Mouse (Mus musculus): Measurements from ENCODE around the gene Kdf1. TPM values are rescaled to one million over a fixed set of nuclear protein-coding genes. Genes with fewer than 3 reads are reported as not detected.

The Kdf1 gene
- polyA plus RNA-seq, 1 experiment from 2014 or later, result 3.8 TPM

- Histone ChIP-seq H3K9me3 (ENCODE audit: control insufficient read depth, low read length) (no peaks in the 10 kb centered on the region), H3K36me3 (ENCODE audit: control insufficient read depth, insufficient read depth, low read length) (no peaks in the 10 kb centered on the region), H3K9ac (ENCODE audit: low read length) (no peak overlapping the region), H3K4me3 (ENCODE audit: low read depth, low read length) (no peak overlapping the region), H3K4me1 (ENCODE audit: control insufficient read depth, insufficient read depth, low read length) (peaks cover 5% of the 10 kb centered on the region; the same call in 1 of the 2 replicates), H3K27ac (replicated peaks; ENCODE audit: low read depth, low read length) (no peak overlapping the region), H3K4me2 (ENCODE audit: low read depth, severe bottlenecking) (no peak overlapping the region), H3K27me3 (ENCODE audit: control insufficient read depth, insufficient read depth, low read length) (peaks cover 20% of the 10 kb centered on the region)
- no peak for DNase-seq (ENCODE audit: low spot score)
- 83% methylated on average over 3 of the region's 3 CpGs for WGBS
- no peak for ATAC-seq (ENCODE audit: insufficient number of reproducible peaks, low FRiP score, low TSS enrichment, low read depth)
Observed at GRCm38 (mm10) chr4:133482479-133482878, 36.3 kb upstream of the Kdf1 start.

- H3K27me3 ChIP-seq (ENCODE audit: control insufficient read depth, insufficient read depth, low read length), result peaks cover 20% of the 10 kb centered on the region
- H3K4me2 ChIP-seq (ENCODE audit: low read depth, severe bottlenecking), result peak overlapping the region; percentile 26; the same call in 1 of the 2 replicates
- peak; percentile 55 for DNase-seq (ENCODE audit: low spot score)
- 12% methylated on average over 22 of the region's 22 CpGs for WGBS
- H3K9ac ChIP-seq (ENCODE audit: low read length), result 0 out of 2 replicates have a peak overlapping the region, but pooled peaks have one; percentile 9
- no peak overlapping the region; the same call in 1 of the 2 replicates for H3K4me3 ChIP-seq (ENCODE audit: low read depth, low read length)
- no peaks in the 10 kb centered on the region for H3K36me3 ChIP-seq (ENCODE audit: control insufficient read depth, insufficient read depth, low read length)
- no peak for ATAC-seq (ENCODE audit: insufficient number of reproducible peaks, low FRiP score, low TSS enrichment, low read depth)
- peaks cover 7% of the 10 kb centered on the region for H3K4me1 ChIP-seq (ENCODE audit: control insufficient read depth, insufficient read depth, low read length)
- no peaks in the 10 kb centered on the region for H3K9me3 ChIP-seq (ENCODE audit: control insufficient read depth, low read length)
- H3K27ac ChIP-seq (replicated peaks; ENCODE audit: low read depth, low read length), result no peak overlapping the region
Observed at GRCm38 (mm10) chr4:133484266-133485025, 34.3 kb upstream of the Kdf1 start.

GRCm38 (mm10) chr4:133485691-133486425, 32.9 kb upstream of the Kdf1 start:
- Histone ChIP-seq H3K27me3 (ENCODE audit: control insufficient read depth, insufficient read depth, low read length) (peaks cover 11% of the 10 kb centered on the region), H3K36me3 (ENCODE audit: control insufficient read depth, insufficient read depth, low read length) (no peaks in the 10 kb centered on the region), H3K4me2 (ENCODE audit: low read depth, severe bottlenecking) (no peak overlapping the region), H3K9me3 (ENCODE audit: control insufficient read depth, low read length) (no peaks in the 10 kb centered on the region), H3K27ac (replicated peaks; ENCODE audit: low read depth, low read length) (no peak overlapping the region), H3K4me3 (ENCODE audit: low read depth, low read length) (no peak overlapping the region), H3K9ac (ENCODE audit: low read length) (no peak overlapping the region), H3K4me1 (ENCODE audit: control insufficient read depth, insufficient read depth, low read length) (peaks cover 11% of the 10 kb centered on the region)
- 85% methylated on average over 28 of the region's 28 CpGs for whole genome bisulfite sequencing
- ATAC-seq (ENCODE audit: insufficient number of reproducible peaks, low FRiP score, low TSS enrichment, low read depth), result no peak
- no peak for DNase-seq (ENCODE audit: low spot score)

- peaks cover 15% of the 10 kb centered on the region for H3K4me1 ChIP-seq (ENCODE audit: control insufficient read depth, insufficient read depth, low read length)
- H3K36me3 ChIP-seq (ENCODE audit: control insufficient read depth, insufficient read depth, low read length), result no peaks in the 10 kb centered on the region
- no peaks in the 10 kb centered on the region for H3K9me3 ChIP-seq (ENCODE audit: control insufficient read depth, low read length)
- no peak overlapping the region for H3K4me2 ChIP-seq (ENCODE audit: low read depth, severe bottlenecking)
- ATAC-seq (ENCODE audit: insufficient number of reproducible peaks, low FRiP score, low TSS enrichment, low read depth) (no peak), DNase-seq (ENCODE audit: low spot score) (no peak)
- no peak overlapping the region for H3K27ac ChIP-seq (replicated peaks; ENCODE audit: low read depth, low read length)
- peaks cover 6% of the 10 kb centered on the region; the same call in 1 of the 2 replicates for H3K27me3 ChIP-seq (ENCODE audit: control insufficient read depth, insufficient read depth, low read length)
- 92% methylated on average over 26 of the region's 26 CpGs for WGBS
- H3K4me3 ChIP-seq (ENCODE audit: low read depth, low read length), result no peak overlapping the region
- H3K9ac ChIP-seq (ENCODE audit: low read length), result no peak overlapping the region
Observed at GRCm38 (mm10) chr4:133486673-133487357, 31.9 kb upstream of the Kdf1 start.

- Histone ChIP-seq H3K27me3 (ENCODE audit: control insufficient read depth, insufficient read depth, low read length) (no peaks in the 10 kb centered on the region), H3K27ac (replicated peaks; ENCODE audit: low read depth, low read length) (no peak overlapping the region), H3K4me1 (ENCODE audit: control insufficient read depth, insufficient read depth, low read length) (peaks cover 15% of the 10 kb centered on the region), H3K4me2 (ENCODE audit: low read depth, severe bottlenecking) (no peak overlapping the region), H3K9me3 (ENCODE audit: control insufficient read depth, low read length) (no peaks in the 10 kb centered on the region), H3K36me3 (ENCODE audit: control insufficient read depth, insufficient read depth, low read length) (no peaks in the 10 kb centered on the region), H3K9ac (ENCODE audit: low read length) (no peak overlapping the region), H3K4me3 (ENCODE audit: low read depth, low read length) (no peak overlapping the region)
- no peak for ATAC-seq (ENCODE audit: insufficient number of reproducible peaks, low FRiP score, low TSS enrichment, low read depth)
- 77% methylated on average over 20 of the region's 20 CpGs for WGBS
- DNase-seq (ENCODE audit: low spot score), result no peak
Observed at GRCm38 (mm10) chr4:133488619-133489392, 30.0 kb upstream of the Kdf1 start.

- peaks cover 2% of the 10 kb centered on the region for H3K27me3 ChIP-seq (ENCODE audit: control insufficient read depth, insufficient read depth, low read length)
- no peaks in the 10 kb centered on the region for H3K9me3 ChIP-seq (ENCODE audit: control insufficient read depth, low read length)
- H3K4me3 ChIP-seq (ENCODE audit: low read depth, low read length), result no peak overlapping the region
- DNase-seq (ENCODE audit: low spot score), result peak; percentile 21
- 0 out of 2 replicates have a peak overlapping the region, but pooled peaks have one; percentile 32 for H3K9ac ChIP-seq (ENCODE audit: low read length)
- 0 out of 2 replicates have a peak overlapping the region, but pooled peaks have one; percentile 36 for H3K27ac ChIP-seq (replicated peaks; ENCODE audit: low read depth, low read length)
- peaks cover 10% of the 10 kb centered on the region for H3K4me1 ChIP-seq (ENCODE audit: control insufficient read depth, insufficient read depth, low read length)
- 68% methylated on average over 4 of the region's 4 CpGs for WGBS
- no peak overlapping the region for H3K4me2 ChIP-seq (ENCODE audit: low read depth, severe bottlenecking)
- ATAC-seq (ENCODE audit: insufficient number of reproducible peaks, low FRiP score, low TSS enrichment, low read depth), result no peak
- no peaks in the 10 kb centered on the region for H3K36me3 ChIP-seq (ENCODE audit: control insufficient read depth, insufficient read depth, low read length)
Observed at GRCm38 (mm10) chr4:133489489-133490245, 29.1 kb upstream of the Kdf1 start.

GRCm38 (mm10) chr4:133491800-133492199, 27.0 kb upstream of the Kdf1 start:
- WGBS, result 37% methylated on average over 10 of the region's 10 CpGs
- Histone ChIP-seq H3K27ac (replicated peaks; ENCODE audit: low read depth, low read length) (no peak overlapping the region), H3K27me3 (ENCODE audit: control insufficient read depth, insufficient read depth, low read length) (peaks cover 23% of the 10 kb centered on the region), H3K9me3 (ENCODE audit: control insufficient read depth, low read length) (no peaks in the 10 kb centered on the region), H3K4me2 (ENCODE audit: low read depth, severe bottlenecking) (no peak overlapping the region), H3K9ac (ENCODE audit: low read length) (no peak overlapping the region), H3K36me3 (ENCODE audit: control insufficient read depth, insufficient read depth, low read length) (no peaks in the 10 kb centered on the region), H3K4me3 (ENCODE audit: low read depth, low read length) (no peak overlapping the region), H3K4me1 (ENCODE audit: control insufficient read depth, insufficient read depth, low read length) (peaks cover 10% of the 10 kb centered on the region; the same call in 1 of the 2 replicates)
- DNase-seq (ENCODE audit: low spot score), result no peak
- ATAC-seq (ENCODE audit: insufficient number of reproducible peaks, low FRiP score, low TSS enrichment, low read depth), result no peak

All from limb, embryonic 11.5 days (tissue).